Mouse (Mus musculus) kidney, postnatal 0 days (tissue): Measurements from ENCODE around the gene Gm20388. TPM values are rescaled to one million over a fixed set of nuclear protein-coding genes. Genes with fewer than 3 reads are reported as not detected.
"Not testable (repeated sequence)": the region's sequence is repeated elsewhere in the genome, so short reads cannot be mapped to it uniquely, and the experiment has no call there.

Experiments
- ATAC-seq: fragments of 200-750 bp; cut with Nextera tagmentation; replicated peaks from 2 replicates; pipeline ENCODE4 v1.8.0; 2017; ENCODE audit warnings: low read depth, moderate number of reproducible peaks, moderate TSS enrichment, moderate library complexity; ENCODE audit not compliant: low FRiP score
- DNase-seq: peaks from one replicate; pipeline ENCODE4 v3.0.0-alpha.2; 2016; ENCODE audit warnings: low spot score
- H3K27ac ChIP-seq: fragments of 300-500 bp; sonication (generic); 2 replicates; pipeline ENCODE4 v1.5.1; 2014; ENCODE audit warnings: mild to moderate bottlenecking
- H3K27me3 ChIP-seq: fragments of 300-500 bp; sonication (generic); 2 replicates; pipeline ENCODE4 v1.6.1; 2014; ENCODE audit warnings: low read length, mixed read lengths; ENCODE audit not compliant: insufficient read depth
- H3K36me3 ChIP-seq: fragments of 300-500 bp; sonication (generic); 2 replicates; pipeline ENCODE4 v1.6.1; 2014; ENCODE audit warnings: low read length, mixed read lengths; ENCODE audit not compliant: insufficient read depth
- H3K4me1 ChIP-seq: fragments of 300-500 bp; sonication (generic); replicated peaks from 2 replicates; pipeline ENCODE4 v1.6.1; 2014; ENCODE audit warnings: antibody characterized with exemption, low read length, mixed read lengths; ENCODE audit not compliant: insufficient read depth
- H3K4me2 ChIP-seq: fragments of 300-500 bp; sonication (generic); 2 replicates; pipeline ENCODE4 v1.6.1; 2014; ENCODE audit warnings: mild to moderate bottlenecking, low read length, moderate library complexity, mixed read lengths
- H3K4me3 ChIP-seq: fragments of 300-500 bp; sonication (generic); replicated peaks from 2 replicates; pipeline ENCODE4 v1.5.1; 2014; ENCODE audit warnings: low read depth, low read length
- H3K9ac ChIP-seq: fragments of 300-500 bp; sonication (generic); 2 replicates; pipeline ENCODE4 v1.6.1; 2014; ENCODE audit warnings: low read depth, low read length
- H3K9me3 ChIP-seq: fragments of 300-500 bp; sonication (generic); replicated peaks from 2 replicates; pipeline ENCODE4 v1.6.1; 2016; ENCODE audit warnings: low read length, inconsistent platforms, mixed read lengths
- CTCF ChIP-seq: IDR thresholded peaks from 2 replicates; pipeline ENCODE4 v1.5.1; 2016; ENCODE audit warnings: antibody characterized with exemption, low read depth, mild to moderate bottlenecking, moderate library complexity
- WGBS: fragments of 180-500 bp; shearing (Covaris S2); extraction: QIAGEN DNeasy Blood & Tissue Kit; methylation state at CpG from one replicate; pipeline ENCODE4 v1.1.7; 2014; 5-methylcytosine and 5-hydroxymethylcytosine counted together
- polyA plus RNA-seq: library from polyadenylated mRNA; unstranded; fragments of >200 nt; fragmentation: Nextera tagmentation; extraction: Ambion mirVana; gene quantifications from 2 replicates; pipeline ENCODE4 v1.2.1, GENCODE M21; 2015

The Gm20388 gene
- polyA plus RNA-seq, 1 experiment from 2014 or later, result not detected

DNA sequence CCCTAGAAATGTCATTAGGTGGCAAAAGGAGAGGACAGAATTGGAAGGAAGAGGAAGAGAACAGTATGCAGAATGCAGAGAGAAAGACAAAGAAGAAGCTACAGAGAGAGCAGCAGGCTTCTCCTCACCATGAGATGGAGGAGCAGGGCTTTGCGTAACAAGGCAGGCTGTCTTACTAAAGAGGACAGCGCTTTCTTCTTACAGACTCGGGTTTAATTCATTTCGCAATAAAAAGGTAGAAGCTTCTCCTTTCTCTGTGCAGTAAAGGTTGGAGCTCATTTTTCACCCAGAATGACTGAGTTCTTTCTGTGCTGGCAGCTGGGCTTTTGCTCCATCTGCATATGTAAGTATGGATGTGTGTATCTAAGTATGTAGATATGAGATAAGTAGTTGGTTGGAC, 3369.2 kb downstream of the Gm20388 start:
- Histone ChIP-seq H3K9ac (no peak overlapping the region), H3K4me2 (no peak overlapping the region), H3K9me3 (no peaks in the 10 kb centered on the region), H3K27me3 (no peaks in the 10 kb centered on the region), H3K4me3 (no peak overlapping the region), H3K27ac (no peak overlapping the region), H3K36me3 (0 out of 2 replicates have a peak, but pooled peaks cover 6% of the 10 kb centered on the region), H3K4me1 (no peaks in the 10 kb centered on the region)
- DNase-seq (no peak), ATAC-seq (no peak)
- TF ChIP-seq CTCF, result no peak
- 95% methylated on average over 4 of the region's 4 CpGs for WGBS

DNA sequence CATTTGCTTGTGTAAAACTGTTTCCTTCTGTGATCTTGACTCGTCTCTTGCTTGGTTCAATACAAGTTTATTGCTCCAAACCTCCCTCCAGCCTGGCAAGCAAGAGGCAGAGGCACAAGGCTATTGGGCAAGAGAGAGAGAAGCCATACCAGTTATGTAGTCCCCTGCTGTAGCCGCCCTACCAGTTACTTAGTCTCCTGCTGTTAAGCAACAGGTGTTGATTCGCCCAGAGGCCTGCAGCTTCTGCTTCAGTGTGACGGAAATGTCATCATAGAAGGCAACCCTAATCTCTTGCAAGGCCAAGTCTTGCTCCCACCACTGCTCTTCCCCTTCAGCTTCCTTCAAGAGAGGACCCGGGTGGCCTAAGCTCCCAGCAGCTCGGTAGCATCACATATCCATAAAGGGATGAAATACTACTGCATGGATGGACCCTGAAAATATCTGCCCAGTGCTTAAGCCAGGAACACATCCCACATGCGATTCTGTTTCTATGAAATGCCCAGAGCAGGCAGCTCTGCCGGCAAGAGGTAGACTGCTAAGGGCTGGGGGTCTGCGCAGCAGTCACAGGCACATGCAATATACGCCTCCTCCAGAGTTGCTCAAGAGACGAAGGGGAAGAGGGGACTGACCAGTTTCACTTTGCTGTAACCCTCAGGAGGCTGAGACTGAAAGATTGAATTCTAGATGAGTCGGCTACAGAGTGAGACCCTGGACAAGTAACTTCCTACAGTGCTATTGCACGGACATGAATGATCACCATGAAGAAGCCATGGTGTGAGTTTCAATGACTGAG, 3369.9 kb downstream of the Gm20388 start:
- no peak for TF ChIP-seq CTCF
- ATAC-seq (no peak), DNase-seq (no peak)
- Histone ChIP-seq H3K27ac (no peak overlapping the region), H3K36me3 (0 out of 2 replicates have a peak, but pooled peaks cover 6% of the 10 kb centered on the region), H3K9me3 (no peaks in the 10 kb centered on the region), H3K9ac (no peak overlapping the region), H3K4me1 (no peaks in the 10 kb centered on the region), H3K27me3 (no peaks in the 10 kb centered on the region), H3K4me2 (no peak overlapping the region), H3K4me3 (no peak overlapping the region)
- 85% methylated on average over 13 of the region's 13 CpGs for WGBS

DNA sequence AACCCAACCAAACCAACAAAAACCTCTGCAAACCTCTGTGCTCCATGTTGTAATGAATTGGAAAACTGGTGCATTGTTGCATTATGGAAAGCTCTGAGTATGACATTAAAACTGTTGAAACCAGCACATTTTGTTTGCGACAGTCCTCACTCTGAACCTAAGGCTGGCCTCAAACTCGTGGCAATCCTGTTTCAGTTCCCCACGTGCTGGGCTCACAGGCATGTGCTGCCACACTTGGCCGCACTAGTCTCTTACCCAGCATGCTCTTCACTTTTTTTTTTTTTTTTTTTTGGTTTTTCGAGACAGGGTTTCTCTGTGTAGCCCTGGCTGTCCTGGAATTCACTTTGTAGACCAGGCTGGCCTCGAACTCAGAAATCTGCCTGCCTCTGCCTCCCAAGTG, 3372.4 kb downstream of the Gm20388 start:
- H3K4me3 ChIP-seq, ATAC-seq, H3K36me3 ChIP-seq, DNase-seq, H3K27me3 ChIP-seq, H3K27ac ChIP-seq, H3K4me2 ChIP-seq, H3K9me3 ChIP-seq, H3K4me1 ChIP-seq, H3K9ac ChIP-seq: not testable (repeated sequence)
- 91% methylated on average over 5 of the region's 6 CpGs for WGBS

DNA sequence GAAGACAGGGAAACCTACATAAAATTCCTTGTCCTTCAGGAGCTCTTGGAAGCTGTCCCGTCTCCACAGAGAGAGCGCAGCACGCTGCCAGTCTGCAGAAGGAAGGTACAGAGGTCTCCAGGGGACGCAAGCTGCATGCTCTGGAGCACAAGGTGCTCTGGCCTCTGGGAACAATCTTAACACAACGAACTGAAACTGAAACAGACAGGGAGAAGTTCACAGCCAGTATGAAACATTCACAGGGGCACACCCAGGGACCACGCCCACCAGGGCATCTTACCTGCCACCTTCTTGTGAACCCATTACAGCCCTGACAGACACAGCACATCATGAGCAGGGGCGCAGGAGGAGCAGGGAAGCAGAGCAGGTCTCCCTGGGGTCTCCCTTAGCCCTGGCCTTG, 3373.3 kb downstream of the Gm20388 start:
- TF ChIP-seq CTCF, result no peak
- no peak for DNase-seq
- 89% methylated on average over 7 of the region's 7 CpGs for WGBS
- Histone ChIP-seq H3K27ac (no peak overlapping the region), H3K4me3 (no peak overlapping the region), H3K36me3 (peaks cover 13% of the 10 kb centered on the region; the same call in 1 of the 2 replicates), H3K9me3 (no peaks in the 10 kb centered on the region), H3K4me1 (no peaks in the 10 kb centered on the region), H3K27me3 (no peaks in the 10 kb centered on the region), H3K4me2 (no peak overlapping the region), H3K9ac (no peak overlapping the region)
- ATAC-seq, result no peak

DNA sequence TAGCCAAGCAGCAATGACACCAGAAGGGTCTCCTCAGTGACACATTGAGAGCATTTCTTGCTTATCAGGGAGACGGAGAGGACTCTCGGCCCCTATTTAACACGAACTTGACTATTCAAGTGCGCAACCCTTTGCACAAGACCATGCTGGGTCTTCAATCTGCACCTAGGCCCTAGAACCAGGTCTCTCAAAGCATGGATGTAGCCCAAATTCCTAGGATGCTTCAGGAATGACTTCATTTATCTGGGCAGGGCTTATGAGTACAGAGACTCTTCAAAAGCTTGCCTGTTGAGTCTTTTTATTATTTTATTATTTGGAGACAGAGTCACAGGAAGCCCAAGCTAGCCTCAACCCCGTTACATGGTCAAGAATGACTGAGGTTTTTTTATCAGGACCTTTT, 3373.9 kb downstream of the Gm20388 start:
- DNase-seq (no peak), ATAC-seq (no peak)
- peaks cover 13% of the 10 kb centered on the region; the same call in 1 of the 2 replicates for H3K36me3 ChIP-seq
- H3K4me3 ChIP-seq, result no peak overlapping the region
- no peak overlapping the region for H3K9ac ChIP-seq
- 86% methylated on average over 5 of the region's 5 CpGs for WGBS
- no peaks in the 10 kb centered on the region for H3K27me3 ChIP-seq
- H3K4me2 ChIP-seq, result no peak overlapping the region
- no peaks in the 10 kb centered on the region for H3K4me1 ChIP-seq
- no peak overlapping the region for H3K27ac ChIP-seq
- TF ChIP-seq CTCF, result no peak
- no peaks in the 10 kb centered on the region for H3K9me3 ChIP-seq

DNA sequence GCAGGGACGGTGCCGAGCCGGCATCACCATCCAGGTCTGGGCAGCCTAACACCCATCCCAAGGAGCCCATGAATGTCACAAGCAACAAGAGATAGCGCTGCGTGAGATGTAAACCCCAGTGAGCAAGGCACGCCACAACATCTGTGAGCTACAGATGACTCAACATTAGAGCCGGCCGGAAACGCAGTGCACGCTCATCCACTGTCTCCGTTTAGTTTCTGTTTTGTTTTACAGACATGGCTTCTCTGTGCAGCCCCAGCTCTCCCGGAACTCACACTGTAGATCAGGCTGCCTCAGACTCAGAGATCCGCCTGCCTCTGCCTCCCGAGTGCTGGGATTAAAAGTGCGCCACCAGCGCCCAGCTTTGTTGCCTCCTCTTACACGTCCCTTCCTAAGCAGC, 3376.7 kb downstream of the Gm20388 start:
- no peaks in the 10 kb centered on the region for H3K4me1 ChIP-seq
- 97% methylated on average over 17 of the region's 17 CpGs for WGBS
- H3K36me3 ChIP-seq, result peaks cover 7% of the 10 kb centered on the region; the same call in 1 of the 2 replicates
- no peak for TF ChIP-seq CTCF
- no peak overlapping the region for H3K27ac ChIP-seq
- no peak for DNase-seq
- no peak for ATAC-seq
- H3K9ac ChIP-seq, result no peak overlapping the region
- no peaks in the 10 kb centered on the region for H3K27me3 ChIP-seq
- H3K4me3 ChIP-seq, result no peak overlapping the region
- no peak overlapping the region for H3K4me2 ChIP-seq
- H3K9me3 ChIP-seq, result no peaks in the 10 kb centered on the region

DNA sequence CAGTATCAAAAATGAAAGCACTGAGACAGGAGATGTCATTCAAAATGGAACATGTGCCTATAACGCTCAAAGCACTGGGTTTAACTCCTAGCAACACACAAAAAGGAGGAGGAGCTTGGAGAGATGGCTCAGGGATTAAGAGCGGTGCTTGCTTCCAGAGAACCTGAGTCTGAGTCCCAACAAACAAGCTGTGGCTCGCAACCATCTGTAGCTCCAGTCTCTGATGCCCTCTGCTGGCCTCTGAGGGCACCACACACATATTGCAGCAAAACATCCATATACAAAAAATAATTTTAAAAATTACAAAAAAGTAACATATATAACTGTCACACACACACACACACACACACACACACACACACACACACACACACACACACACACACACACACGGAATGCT, 3379.5 kb downstream of the Gm20388 start:
- H3K36me3 ChIP-seq, result peaks cover 7% of the 10 kb centered on the region; the same call in 1 of the 2 replicates

More for the DNA sequence above, 3379.5 kb downstream of the Gm20388 start:
- H3K27me3 ChIP-seq, result no peaks in the 10 kb centered on the region
- peak; percentile 37 for DNase-seq
- peak; percentile 65 for TF ChIP-seq CTCF
- no peak overlapping the region for H3K27ac ChIP-seq
- no peak overlapping the region for H3K4me2 ChIP-seq
- H3K9me3 ChIP-seq, result no peaks in the 10 kb centered on the region
- no peak overlapping the region for H3K9ac ChIP-seq
- ATAC-seq, result no peak
- no peaks in the 10 kb centered on the region for H3K4me1 ChIP-seq
- H3K4me3 ChIP-seq, result no peak overlapping the region
- WGBS, result 94% methylated on average over 4 of the region's 4 CpGs
